Mouse (Mus musculus): ENCODE data around the gene Dot1l.
A peak's percentile ranks its signal among the peaks of the same experiment; 100 is the strongest.

Dot1l gene

GRCm38 (mm10) chr10:80829359-80830278, 74.6 kb downstream of the Dot1l start:
- no peak for DNase-seq (ENCODE audit: low read depth, low spot score)

- DNase-seq (ENCODE audit: low read depth, low spot score) = no peak
These were observed 76.1 kb downstream of the Dot1l start for GRCm38 (mm10) chr10:80831136-80831535.

GRCm38 (mm10) chr10:80832818-80833217, 77.8 kb downstream of the Dot1l start:
- DNase-seq (ENCODE audit: low read depth, low spot score) = no peak

GRCm38 (mm10) chr10:80835617-80836016, 80.6 kb downstream of the Dot1l start:
- DNase-seq (ENCODE audit: low read depth, low spot score) = no peak

- no peak for DNase-seq (ENCODE audit: low read depth, low spot score)
These were observed 82.0 kb downstream of the Dot1l start for GRCm38 (mm10) chr10:80836949-80837379.

GRCm38 (mm10) chr10:80837827-80838226, 82.8 kb downstream of the Dot1l start:
- DNase-seq (ENCODE audit: low read depth, low spot score) = peak; percentile 78

- DNase-seq (ENCODE audit: low read depth, low spot score) = no peak
These were observed 83.4 kb downstream of the Dot1l start for GRCm38 (mm10) chr10:80838346-80838912.

GRCm38 (mm10) chr10:80839848-80840247, 84.8 kb downstream of the Dot1l start:
- DNase-seq (ENCODE audit: low read depth, low spot score) = no peak

- DNase-seq (ENCODE audit: low read depth, low spot score) = no peak
These were observed 86.7 kb downstream of the Dot1l start for GRCm38 (mm10) chr10:80841685-80842084.

GRCm38 (mm10) chr10:80842334-80842733, 87.3 kb downstream of the Dot1l start:
- no peak for DNase-seq (ENCODE audit: low read depth, low spot score)

GRCm38 (mm10) chr10:80843087-80843930, 88.3 kb downstream of the Dot1l start:
- no peak for DNase-seq (ENCODE audit: low read depth, low spot score)

- peak; percentile 60 for DNase-seq (ENCODE audit: low read depth, low spot score)
These were observed 89.0 kb downstream of the Dot1l start, which contains the start of gene Lingo3 for GRCm38 (mm10) chr10:80843931-80844547. Gene Lingo3 (minus strand): TSS chr10:80844039.
